Mouse (Mus musculus) hindbrain, embryonic 10.5 days (tissue): ENCODE measurements around the gene Vmn2r22. TPM values are rescaled to one million over a fixed set of nuclear protein-coding genes. Genes with fewer than 3 reads are reported as not detected.
"Not testable (repeated sequence)": the region's sequence is repeated elsewhere in the genome, so short reads cannot be mapped to it uniquely, and the experiment has no call there.

Source experiments
- DNase-seq: peaks from one replicate; pipeline ENCODE4 v3.0.0-alpha.2; 2017; ENCODE audit warnings: low spot score
- H3K27ac ChIP-seq: fragments of 300-500 bp; sonication (generic); 2 replicates; pipeline ENCODE4 v1.5.1; 2016; ENCODE audit warnings: mild to moderate bottlenecking, moderate library complexity
- H3K27me3 ChIP-seq: fragments of 300-500 bp; sonication (generic); 2 replicates; pipeline ENCODE4 v1.6.1; 2016; ENCODE audit warnings: mild to moderate bottlenecking; ENCODE audit not compliant: poor library complexity, insufficient read depth, severe bottlenecking
- H3K36me3 ChIP-seq: fragments of 300-500 bp; sonication (generic); 2 replicates; pipeline ENCODE4 v1.6.1; 2016; ENCODE audit warnings: mild to moderate bottlenecking, moderate library complexity
- H3K4me1 ChIP-seq: fragments of 300-500 bp; sonication (generic); replicated peaks from 2 replicates; pipeline ENCODE4 v1.6.1; 2016; ENCODE audit warnings: mild to moderate bottlenecking
- H3K4me3 ChIP-seq: fragments of 300-500 bp; sonication (generic); 2 replicates; pipeline ENCODE4 v1.5.1; 2016; ENCODE audit warnings: mild to moderate bottlenecking, moderate library complexity
- H3K9me3 ChIP-seq: fragments of 300-500 bp; sonication (generic); 2 replicates; pipeline ENCODE4 v1.6.1; 2016; ENCODE audit warnings: mild to moderate bottlenecking, moderate library complexity
- WGBS: fragments of 180-500 bp; shearing (Covaris S2); methylation state at CpG from one replicate; pipeline ENCODE4 v1.1.7; 2016; 5-methylcytosine and 5-hydroxymethylcytosine counted together
- polyA plus RNA-seq: library from polyadenylated mRNA; unstranded; fragments of >200 nt; fragmentation: Nextera tagmentation; extraction: Ambion mirVana; gene quantifications from 2 replicates; pipeline ENCODE4 v1.2.1, GENCODE M21; 2016

Gene Vmn2r22
- not detected in 2 replicates for polyA plus RNA-seq

DNA sequence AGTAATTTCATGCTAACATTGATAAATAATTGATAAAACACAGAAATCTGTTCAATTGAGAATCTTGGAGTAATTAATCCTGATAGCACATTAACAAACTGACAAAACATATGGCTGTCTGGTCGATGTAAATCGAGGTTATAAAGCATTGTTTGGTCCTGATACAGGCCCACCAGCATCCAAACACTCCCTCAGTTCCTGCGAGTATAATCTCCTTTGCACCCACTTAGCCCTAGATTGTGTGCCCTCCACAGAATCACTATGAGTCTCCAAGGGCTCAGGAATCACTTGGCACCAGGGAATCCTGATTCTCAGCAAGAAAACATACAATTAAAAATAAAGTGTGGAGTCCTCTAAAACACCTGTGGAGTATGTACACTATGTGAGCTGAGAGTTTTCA is at the start of gene Vmn2r22:
Vmn2r22 (minus strand) TSS at position 101 of the 400 bp plus-strand sequence.
- H3K4me3 ChIP-seq, H3K27ac ChIP-seq, H3K4me1 ChIP-seq, H3K36me3 ChIP-seq, H3K9me3 ChIP-seq, H3K27me3 ChIP-seq, DNase-seq: not testable (repeated sequence)
- 82% methylated on average over 3 of the region's 3 CpGs for WGBS

DNA sequence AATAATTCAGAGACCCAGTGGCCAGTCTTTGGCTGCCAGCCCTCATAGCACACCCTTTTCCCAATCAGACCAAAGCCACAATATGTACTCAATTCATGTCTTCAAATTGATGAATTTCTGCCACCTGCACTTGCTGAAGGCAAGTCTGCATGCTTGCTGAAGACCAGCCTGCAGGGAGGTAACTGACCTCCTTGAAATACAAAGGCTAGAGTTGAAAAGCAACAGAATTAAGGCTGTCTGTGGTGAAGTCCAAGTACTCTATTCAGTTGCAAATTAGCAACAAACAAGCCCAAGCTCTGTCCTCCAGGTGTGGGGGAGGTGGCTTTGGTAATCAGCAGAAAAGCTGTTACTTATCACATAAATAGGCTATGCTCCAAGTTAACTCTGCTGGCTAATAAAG is 46.7 kb upstream of the Vmn2r22 start:
- DNase-seq: no peak
- Histone ChIP-seq H3K9me3 (no peaks in the 10 kb centered on the region), H3K4me1 (peaks cover 5% of the 10 kb centered on the region; the same call in 1 of the 2 replicates), H3K27me3 (no peaks in the 10 kb centered on the region), H3K27ac (no peak overlapping the region), H3K4me3 (no peak overlapping the region), H3K36me3 (no peaks in the 10 kb centered on the region)

DNA sequence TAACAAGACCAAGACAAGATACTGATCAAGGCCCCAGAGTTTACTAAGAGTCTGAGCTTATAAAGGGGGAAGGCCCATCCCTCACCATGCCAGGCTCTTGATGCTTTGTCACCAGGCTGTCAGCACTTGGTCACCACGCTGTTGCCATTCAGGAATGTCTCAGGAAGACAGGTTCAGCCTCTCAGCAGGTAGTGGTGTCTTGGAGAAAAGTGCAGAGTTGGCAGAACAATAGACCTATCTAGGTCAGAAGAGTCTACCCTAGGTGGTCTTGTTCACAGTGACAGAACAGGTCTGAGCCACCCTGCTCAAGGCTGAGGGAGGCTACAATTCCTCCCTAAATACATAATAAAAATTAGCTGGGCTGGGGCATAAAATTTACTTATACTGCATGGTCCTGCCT is 46.1 kb upstream of the Vmn2r22 start:
- not testable (repeated sequence) for H3K27ac ChIP-seq, H3K36me3 ChIP-seq, H3K4me3 ChIP-seq, H3K27me3 ChIP-seq, H3K9me3 ChIP-seq, H3K4me1 ChIP-seq, DNase-seq
- 11% methylated on average over 1 of the region's 1 CpGs for WGBS

DNA sequence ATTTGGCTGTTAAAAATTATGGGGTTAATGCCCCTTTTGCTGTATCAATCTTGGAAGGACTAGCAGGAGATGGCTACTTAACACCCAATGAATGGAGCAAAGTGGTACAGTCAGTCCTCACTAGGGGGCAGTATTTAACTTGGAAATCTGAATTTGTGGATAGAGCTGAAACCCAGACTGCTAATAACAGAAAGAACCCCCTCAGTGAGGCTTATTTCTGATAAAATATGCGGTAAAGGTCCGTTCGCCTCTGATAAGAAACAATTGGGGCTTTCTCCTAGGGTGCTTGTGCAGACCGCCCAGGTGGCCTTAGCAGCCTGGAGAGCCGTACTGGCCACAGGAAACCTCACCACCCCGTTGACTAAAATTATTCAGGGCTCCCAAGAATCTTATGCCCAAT is 6.5 kb upstream of the Vmn2r22 start:
- Histone ChIP-seq H3K36me3 (no peaks in the 10 kb centered on the region), H3K9me3 (no peaks in the 10 kb centered on the region), H3K4me3 (no peak overlapping the region), H3K27ac (no peak overlapping the region), H3K4me1 (no peaks in the 10 kb centered on the region), H3K27me3 (no peaks in the 10 kb centered on the region)
- WGBS: 69% methylated on average over 6 of the region's 6 CpGs
- no peak for DNase-seq

DNA sequence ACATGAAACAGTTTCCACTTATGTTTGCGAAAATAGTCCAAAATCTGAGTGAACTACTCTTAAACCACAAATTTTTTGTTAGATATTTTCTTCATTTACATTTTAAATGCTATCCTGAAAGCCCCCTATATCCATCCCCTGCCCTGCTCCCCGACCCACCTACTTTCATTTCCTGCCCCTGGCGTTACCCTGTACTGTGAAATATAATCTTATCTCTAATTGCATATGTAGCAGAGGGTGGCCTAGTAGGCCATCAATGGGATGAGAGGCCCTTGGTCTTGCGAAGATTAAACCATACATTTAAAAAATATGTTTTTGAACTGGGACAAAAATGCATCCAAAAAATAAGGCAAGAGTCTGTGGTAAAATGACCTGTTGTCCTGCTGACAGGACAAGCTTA is 11.1 kb downstream of the Vmn2r22 start:
- not testable (repeated sequence) for H3K36me3 ChIP-seq, H3K27me3 ChIP-seq, H3K4me1 ChIP-seq, H3K4me3 ChIP-seq, H3K27ac ChIP-seq, H3K9me3 ChIP-seq, DNase-seq
- WGBS: 81% methylated on average over 4 of the region's 4 CpGs

DNA sequence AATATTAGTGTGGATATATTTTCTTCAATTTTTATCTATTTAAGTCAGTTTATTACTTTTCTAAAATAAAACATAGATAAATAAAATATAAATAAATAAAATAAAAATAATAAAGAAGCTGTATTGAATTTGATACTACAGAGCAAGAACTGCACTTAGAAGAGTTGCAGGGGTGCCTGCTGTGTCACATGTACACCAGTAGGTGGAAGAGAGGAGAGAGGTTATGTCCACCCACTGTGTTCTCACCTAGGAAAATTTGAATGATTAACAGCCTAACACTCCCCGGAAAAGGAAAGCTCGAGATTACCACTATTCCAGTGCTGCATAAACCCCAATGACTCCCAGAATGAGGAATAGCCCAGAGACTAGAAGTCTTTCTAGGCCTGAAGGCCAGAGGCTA is 26.7 kb downstream of the Vmn2r22 start:
- WGBS: no CpG with 5 or more reads among the region's 2 CpGs

DNA sequence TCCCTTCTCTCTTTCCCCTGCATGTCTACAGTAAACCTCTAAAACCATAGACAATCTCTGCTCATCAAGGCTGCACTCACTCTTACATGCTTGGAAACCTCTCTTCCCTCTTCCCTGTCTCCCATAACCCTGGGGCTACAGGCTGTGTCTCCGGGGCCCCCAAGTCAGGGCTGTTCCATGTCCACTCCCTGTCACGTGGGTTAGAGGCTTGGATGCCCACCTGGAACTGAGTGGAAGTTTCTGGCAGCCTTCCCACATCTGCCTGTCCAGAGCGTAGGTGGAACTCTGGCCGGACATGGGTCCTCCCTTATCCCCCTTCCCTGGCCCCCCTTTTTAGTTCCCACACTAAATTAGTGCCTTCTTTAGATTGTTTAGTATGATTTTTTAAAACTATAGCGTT is 62.2 kb downstream of the Vmn2r22 start:
- not testable (repeated sequence) for DNase-seq, H3K4me3 ChIP-seq, H3K36me3 ChIP-seq, H3K9me3 ChIP-seq, H3K4me1 ChIP-seq, H3K27ac ChIP-seq, H3K27me3 ChIP-seq
- no CpG with 5 or more reads among the region's 5 CpGs for WGBS

More for the DNA sequence above, 26.7 kb downstream of the Vmn2r22 start:
- not testable (repeated sequence) for H3K4me3 ChIP-seq, H3K9me3 ChIP-seq, DNase-seq, H3K4me1 ChIP-seq, H3K36me3 ChIP-seq, H3K27ac ChIP-seq, H3K27me3 ChIP-seq

DNA sequence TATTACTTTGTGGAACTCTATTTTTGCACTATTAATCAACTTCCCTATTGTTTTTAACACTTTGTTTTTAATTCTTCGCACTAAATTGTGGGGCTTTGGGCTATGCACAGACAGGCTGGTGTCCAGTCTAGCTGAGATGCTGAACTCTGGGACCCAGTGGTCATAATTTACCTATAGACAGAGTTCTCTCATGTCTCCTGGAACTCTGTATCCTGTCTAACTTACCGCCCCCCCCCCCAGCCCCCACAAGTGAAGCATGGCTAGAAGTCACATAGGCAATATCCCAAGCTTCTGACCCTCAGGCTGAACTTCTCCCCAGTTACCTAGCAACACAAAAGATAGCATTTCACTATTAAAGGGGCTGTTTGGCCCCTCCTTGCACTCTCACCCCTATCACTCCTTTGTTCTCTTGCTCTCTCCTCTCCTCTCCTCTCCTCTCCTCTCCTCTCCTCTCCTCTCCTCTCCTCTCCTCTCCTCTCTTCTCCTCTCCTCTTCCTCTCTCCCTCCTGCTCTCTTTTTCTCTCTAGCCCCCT is 62.7 kb downstream of the Vmn2r22 start:
- H3K27ac ChIP-seq, DNase-seq, H3K9me3 ChIP-seq, H3K4me1 ChIP-seq, H3K36me3 ChIP-seq, H3K4me3 ChIP-seq, H3K27me3 ChIP-seq: not testable (repeated sequence)
- WGBS: no CpG with 5 or more reads among the region's 2 CpGs

DNA sequence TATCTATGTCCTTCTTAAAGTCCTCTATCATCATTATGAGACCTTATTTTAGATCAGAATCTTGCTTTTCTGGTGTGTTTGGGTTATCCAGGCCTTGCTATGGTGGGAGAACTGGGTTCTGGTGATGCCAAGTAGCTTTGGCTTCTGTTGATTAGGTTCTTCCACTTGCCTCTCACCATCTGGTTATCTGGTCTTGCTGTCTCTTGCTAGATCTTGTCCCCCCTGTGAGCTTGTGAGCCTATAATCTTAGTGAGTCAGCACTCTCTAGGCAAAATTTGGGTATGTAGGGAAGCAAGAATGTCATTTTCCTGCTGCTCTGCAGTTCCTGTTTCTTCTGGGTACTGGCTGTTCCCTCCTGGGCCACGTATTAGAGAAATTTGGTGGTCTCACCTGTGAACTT is 66.5 kb downstream of the Vmn2r22 start:
- DNase-seq, H3K36me3 ChIP-seq, H3K27ac ChIP-seq, H3K4me3 ChIP-seq, H3K4me1 ChIP-seq, H3K9me3 ChIP-seq, H3K27me3 ChIP-seq: not testable (repeated sequence)
- WGBS: no CpG with 5 or more reads among the region's 1 CpGs

DNA sequence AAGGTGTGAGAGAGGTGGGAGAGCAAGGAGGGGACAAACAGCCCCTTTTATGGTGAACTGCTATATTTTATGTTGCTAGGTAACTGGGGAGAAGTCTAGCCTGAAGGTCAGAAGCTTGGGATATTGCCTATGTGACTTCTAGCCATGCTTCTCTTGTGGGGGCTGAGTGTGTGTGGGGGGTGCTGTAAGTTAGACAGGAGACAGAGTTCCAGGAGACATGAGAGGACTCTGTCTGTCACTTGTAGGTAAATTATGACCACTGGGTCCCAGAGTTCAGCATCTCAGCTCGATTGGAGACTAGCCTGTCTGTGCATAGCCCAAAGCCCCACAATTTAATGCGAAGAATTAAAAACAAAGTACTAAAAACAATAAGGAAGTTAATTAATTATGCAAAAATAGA is 75.8 kb downstream of the Vmn2r22 start:
- not testable (repeated sequence) for H3K4me1 ChIP-seq, DNase-seq, H3K27ac ChIP-seq, H3K27me3 ChIP-seq, H3K4me3 ChIP-seq, H3K36me3 ChIP-seq, H3K9me3 ChIP-seq
- WGBS: no CpG with 5 or more reads among the region's 2 CpGs

Other genes with a start within 250 kb of the Vmn2r22 start
- gene Vmn2r20, start 232.6 kb downstream of the Vmn2r22 start, polyA plus RNA-seq: not detected in 2 replicates
- gene Vmn2r21, start 117.3 kb downstream of the Vmn2r22 start, polyA plus RNA-seq: not detected in 2 replicates
- not detected in 2 replicates for gene Vmn2r23, start 51.9 kb upstream of the Vmn2r22 start, polyA plus RNA-seq
- gene Vmn2r24, start 128.2 kb upstream of the Vmn2r22 start, polyA plus RNA-seq: not detected in 2 replicates
- not detected in 2 replicates for gene Vmn2r25, start 202.7 kb upstream of the Vmn2r22 start, polyA plus RNA-seq